Mouse (Mus musculus): Measurements from ENCODE around the gene 2900011O08Rik. TPM values are rescaled to one million over a fixed set of nuclear protein-coding genes. Genes with fewer than 3 reads are reported as not detected.

The 2900011O08Rik gene
- polyA plus RNA-seq, 1 experiment from 2014 or later: 0.55 TPM

DNA sequence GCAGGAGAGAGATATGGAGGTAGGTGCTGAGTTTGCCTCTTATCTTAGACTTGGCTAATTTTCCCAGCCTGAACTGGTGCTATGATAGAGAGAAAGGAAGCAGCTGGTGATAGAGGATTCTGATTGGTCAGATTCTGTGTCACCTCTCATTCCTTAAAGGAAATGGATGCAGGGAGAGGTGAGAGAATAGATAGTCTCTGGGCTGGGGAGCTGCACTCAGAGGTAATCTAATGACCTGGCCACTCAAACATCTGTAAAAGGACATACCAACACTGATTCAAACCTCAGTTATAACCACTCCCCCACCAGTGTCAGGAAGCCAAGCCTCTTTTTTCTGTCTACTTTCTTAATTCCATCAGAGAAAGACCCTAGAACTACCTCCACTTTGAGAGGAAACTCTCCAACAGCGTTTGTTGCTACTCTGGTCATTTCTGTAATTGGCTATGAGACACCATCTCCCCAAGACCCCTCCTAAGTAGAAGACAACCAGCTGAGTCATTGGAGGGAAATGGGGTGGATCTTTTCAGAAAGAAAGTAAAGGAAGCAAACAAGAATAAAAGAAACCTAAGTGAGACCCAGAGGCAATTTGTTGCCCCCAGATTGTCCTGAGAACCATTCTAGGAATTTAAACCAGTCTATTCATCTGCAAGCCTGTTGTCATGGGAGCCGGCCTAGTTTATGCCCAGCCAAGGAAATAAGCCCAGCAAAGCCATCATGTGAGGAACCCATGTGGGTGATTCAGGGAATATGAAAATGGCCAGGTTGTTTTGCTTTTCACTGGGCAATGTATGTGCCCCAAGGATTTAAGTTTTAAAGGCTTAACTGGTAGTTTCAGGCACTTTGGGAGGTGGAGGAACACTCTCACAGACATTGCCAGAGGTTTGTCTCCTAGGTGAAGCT is 38.9 kb downstream of the 2900011O08Rik start:
- WGBS: 66% methylated on average over 2 of the region's 2 CpGs
- Histone ChIP-seq H3K9me3 (ENCODE audit: low read depth, low read length) (no peaks in the 10 kb centered on the region), H3K27me3 (ENCODE audit: insufficient read depth, low read length) (no peaks in the 10 kb centered on the region), H3K36me3 (ENCODE audit: insufficient read depth) (no peaks in the 10 kb centered on the region), H3K4me1 (ENCODE audit: insufficient read depth) (no peaks in the 10 kb centered on the region), H3K9ac (no peak overlapping the region), H3K4me2 (no peak overlapping the region), H3K4me3 (ENCODE audit: low read depth, low read length) (no peak overlapping the region), H3K27ac (ENCODE audit: low read depth) (no peak overlapping the region)
- DNase-seq (no peak), ATAC-seq (ENCODE audit: insufficient read depth) (no peak)
- TF ChIP-seq CTCF (IDR thresholded peaks at IDR 0.05; ENCODE audit: low read depth): no peak

DNA sequence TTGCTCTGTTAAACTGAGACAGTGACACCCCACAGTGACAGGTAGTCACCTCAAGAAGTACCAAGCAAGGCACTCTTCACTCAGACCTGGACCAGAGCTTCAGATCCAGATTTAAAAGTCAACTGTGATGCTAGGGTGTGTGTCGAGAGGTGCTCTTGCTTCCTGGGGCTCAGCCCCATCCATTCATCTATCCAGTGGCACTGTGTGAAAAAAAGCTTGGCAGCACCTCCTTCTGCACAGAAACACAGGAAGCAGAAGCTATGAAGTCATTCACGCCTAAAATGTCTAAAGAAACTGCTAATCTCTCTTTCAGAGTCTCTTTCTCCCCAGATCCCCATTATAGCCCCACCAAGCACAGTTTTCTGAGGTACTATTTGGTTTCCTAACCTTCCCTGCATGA is 42.7 kb downstream of the 2900011O08Rik start:
- no peak for DNase-seq
- no peak for TF ChIP-seq CTCF (IDR thresholded peaks at IDR 0.05; ENCODE audit: low read depth)

GRCm38 (mm10) chr16:14029851-14030250 is 43.4 kb downstream of the 2900011O08Rik start:
- H3K9ac ChIP-seq: no peak overlapping the region
- no peaks in the 10 kb centered on the region for H3K9me3 ChIP-seq (ENCODE audit: low read depth, low read length)
- TF ChIP-seq CTCF (IDR thresholded peaks at IDR 0.05; ENCODE audit: low read depth): no peak
- 68% methylated on average over 2 of the region's 2 CpGs for WGBS
- H3K4me3 ChIP-seq (ENCODE audit: low read depth, low read length): no peak overlapping the region
- H3K4me2 ChIP-seq: no peak overlapping the region
- no peaks in the 10 kb centered on the region for H3K27me3 ChIP-seq (ENCODE audit: insufficient read depth, low read length)
- H3K27ac ChIP-seq (ENCODE audit: low read depth): no peak overlapping the region
- H3K4me1 ChIP-seq (ENCODE audit: insufficient read depth): no peaks in the 10 kb centered on the region
- no peaks in the 10 kb centered on the region for H3K36me3 ChIP-seq (ENCODE audit: insufficient read depth)
- DNase-seq: no peak
- no peak for ATAC-seq (ENCODE audit: insufficient read depth)

More for the DNA sequence above, 42.7 kb downstream of the 2900011O08Rik start:
- H3K4me2 ChIP-seq: no peak overlapping the region
- no peak for ATAC-seq (ENCODE audit: insufficient read depth)
- no peak overlapping the region for H3K27ac ChIP-seq (ENCODE audit: low read depth)
- H3K36me3 ChIP-seq (ENCODE audit: insufficient read depth): no peaks in the 10 kb centered on the region
- no peaks in the 10 kb centered on the region for H3K9me3 ChIP-seq (ENCODE audit: low read depth, low read length)
- H3K4me1 ChIP-seq (ENCODE audit: insufficient read depth): no peaks in the 10 kb centered on the region
- H3K27me3 ChIP-seq (ENCODE audit: insufficient read depth, low read length): no peaks in the 10 kb centered on the region
- WGBS: 51% methylated on average over 2 of the region's 2 CpGs
- no peak overlapping the region for H3K4me3 ChIP-seq (ENCODE audit: low read depth, low read length)
- no peak overlapping the region for H3K9ac ChIP-seq

DNA sequence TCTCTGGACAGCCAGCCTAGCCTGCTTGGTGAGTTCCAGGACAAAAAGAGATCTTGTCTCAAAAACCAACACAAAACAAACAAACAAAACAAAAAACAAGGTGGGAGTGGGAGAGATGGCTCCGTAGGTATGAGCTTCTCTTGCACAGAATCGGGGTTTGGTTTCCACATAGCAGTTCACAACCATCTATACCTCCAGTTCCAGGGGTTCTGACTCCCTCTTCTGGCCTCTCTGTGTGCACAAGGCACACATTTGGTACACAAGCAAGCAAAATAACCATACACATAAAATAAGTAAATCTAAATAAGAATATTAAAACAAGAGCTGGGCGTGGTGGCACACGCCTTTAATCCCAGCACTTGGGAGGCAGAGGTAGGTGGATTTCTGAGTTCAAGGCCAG is 44.2 kb downstream of the 2900011O08Rik start:
- ATAC-seq (ENCODE audit: insufficient read depth) (no peak), DNase-seq (no peak)
- Histone ChIP-seq H3K4me2 (no peak overlapping the region), H3K27me3 (ENCODE audit: insufficient read depth, low read length) (no peaks in the 10 kb centered on the region), H3K4me1 (ENCODE audit: insufficient read depth) (no peaks in the 10 kb centered on the region), H3K36me3 (ENCODE audit: insufficient read depth) (no peaks in the 10 kb centered on the region), H3K4me3 (ENCODE audit: low read depth, low read length) (no peak overlapping the region), H3K9ac (no peak overlapping the region), H3K27ac (ENCODE audit: low read depth) (no peak overlapping the region), H3K9me3 (ENCODE audit: low read depth, low read length) (no peaks in the 10 kb centered on the region)
- no peak for TF ChIP-seq CTCF (IDR thresholded peaks at IDR 0.05; ENCODE audit: low read depth)
- WGBS: 82% methylated on average over 4 of the region's 4 CpGs

- Histone ChIP-seq H3K4me2 (no peak overlapping the region), H3K4me1 (ENCODE audit: insufficient read depth) (no peaks in the 10 kb centered on the region), H3K9me3 (ENCODE audit: low read depth, low read length) (no peaks in the 10 kb centered on the region), H3K27ac (ENCODE audit: low read depth) (no peak overlapping the region), H3K4me3 (ENCODE audit: low read depth, low read length) (no peak overlapping the region), H3K36me3 (ENCODE audit: insufficient read depth) (no peaks in the 10 kb centered on the region), H3K9ac (no peak overlapping the region), H3K27me3 (ENCODE audit: insufficient read depth, low read length) (no peaks in the 10 kb centered on the region)
- no peak for TF ChIP-seq CTCF (IDR thresholded peaks at IDR 0.05; ENCODE audit: low read depth)
- no peak for ATAC-seq (ENCODE audit: insufficient read depth)
- DNase-seq: no peak
- 67% methylated on average over 4 of the region's 4 CpGs for WGBS
Observed at GRCm38 (mm10) chr16:14033076-14033475, 46.7 kb downstream of the 2900011O08Rik start.

- Histone ChIP-seq H3K9ac (no peak overlapping the region), H3K4me1 (ENCODE audit: insufficient read depth) (no peaks in the 10 kb centered on the region), H3K4me3 (ENCODE audit: low read depth, low read length) (no peak overlapping the region), H3K9me3 (ENCODE audit: low read depth, low read length) (no peaks in the 10 kb centered on the region), H3K4me2 (no peak overlapping the region), H3K27me3 (ENCODE audit: insufficient read depth, low read length) (no peaks in the 10 kb centered on the region), H3K27ac (ENCODE audit: low read depth) (no peak overlapping the region), H3K36me3 (ENCODE audit: insufficient read depth) (no peaks in the 10 kb centered on the region)
- ATAC-seq (ENCODE audit: insufficient read depth) (no peak), DNase-seq (no peak)
- no peak for TF ChIP-seq CTCF (IDR thresholded peaks at IDR 0.05; ENCODE audit: low read depth)
- 87% methylated on average over 2 of the region's 2 CpGs for WGBS
Observed at GRCm38 (mm10) chr16:14042421-14042820, 56.0 kb downstream of the 2900011O08Rik start.

GRCm38 (mm10) chr16:14044695-14045094 is 58.3 kb downstream of the 2900011O08Rik start:
- ATAC-seq (ENCODE audit: insufficient read depth): no peak
- no peak overlapping the region for H3K4me2 ChIP-seq
- no peak overlapping the region for H3K9ac ChIP-seq
- WGBS: 77% methylated on average over 8 of the region's 8 CpGs
- no peaks in the 10 kb centered on the region for H3K27me3 ChIP-seq (ENCODE audit: insufficient read depth, low read length)
- DNase-seq: no peak
- no peaks in the 10 kb centered on the region for H3K36me3 ChIP-seq (ENCODE audit: insufficient read depth)
- no peaks in the 10 kb centered on the region for H3K4me1 ChIP-seq (ENCODE audit: insufficient read depth)
- no peak overlapping the region for H3K27ac ChIP-seq (ENCODE audit: low read depth)
- no peaks in the 10 kb centered on the region for H3K9me3 ChIP-seq (ENCODE audit: low read depth, low read length)
- H3K4me3 ChIP-seq (ENCODE audit: low read depth, low read length): no peak overlapping the region
- TF ChIP-seq CTCF (IDR thresholded peaks at IDR 0.05; ENCODE audit: low read depth): no peak

Measured in lung, embryonic 14.5 days (tissue).